Mouse (Mus musculus) spleen, adult 2 months (tissue): ENCODE results near the gene Atf1.

ENCODE experiments used
- CTCF ChIP-seq: fragments of 200-500 bp; IDR thresholded peaks from 2 replicates; pipeline ENCODE4 v1.5.1; 2011; ENCODE audit warnings: mild to moderate bottlenecking, inconsistent platforms; ENCODE audit not compliant: insufficient read depth, insufficient read length, insufficient replicate concordance; ENCODE audit errors: extremely low read depth
- POLR2A ChIP-seq: fragments of 200-500 bp; IDR thresholded peaks from 2 replicates; pipeline ENCODE4 v1.6.1; 2011; ENCODE audit warnings: low read depth, low read length, inconsistent platforms

DNA sequence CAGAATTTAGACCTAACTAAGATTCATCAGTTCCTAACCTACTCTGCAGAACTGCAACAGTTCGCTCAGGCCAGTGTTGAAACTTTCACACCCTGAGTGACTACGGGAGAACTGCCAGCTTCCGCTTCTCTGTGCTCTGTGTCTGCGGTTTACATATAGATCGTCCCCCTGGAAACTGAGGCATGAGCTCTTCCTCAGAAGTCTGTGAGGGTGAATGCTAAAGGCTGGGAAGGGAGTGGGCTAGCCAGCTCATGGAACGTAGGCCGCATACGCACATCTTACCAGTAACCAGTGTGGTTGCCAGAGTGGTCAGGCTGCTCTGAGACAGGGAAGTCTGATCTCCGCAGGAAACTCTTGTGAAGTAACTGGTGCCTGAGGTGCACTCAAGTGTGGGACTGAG is 11.4 kb upstream of the Atf1 start:
- no peak for TF ChIP-seq POLR2A
- no peak for TF ChIP-seq CTCF
